Mouse (Mus musculus): ENCODE data around the gene Ahdc1. TPM values are rescaled to one million over a fixed set of nuclear protein-coding genes. Genes with fewer than 3 reads are reported as not detected.
"Not testable (repeated sequence)": the region's sequence is repeated elsewhere in the genome, so short reads cannot be mapped to it uniquely, and the experiment has no call there.

The Ahdc1 gene
- total and polyA plus RNA-seq, 3 experiments: 2.5 to 8.8 TPM; not detected in 1

GRCm38 (mm10) chr4:133094936-133095733 lies 84.1 kb downstream of the Ahdc1 start:
- no peak overlapping the region for H3K9ac ChIP-seq (ENCODE audit: control insufficient read depth, low read depth, low read length, poor library complexity, severe bottlenecking)

GRCm38 (mm10) chr4:133095734-133096065 lies 84.6 kb downstream of the Ahdc1 start:
- H3K27me3 ChIP-seq (ENCODE audit: control insufficient read depth in 1 of 2, insufficient read depth in 2 of 2, low read length in 2 of 2); H3K36me3 ChIP-seq (ENCODE audit: control insufficient read depth in 1 of 2, insufficient read depth in 2 of 2, low read length in 2 of 2); H3K27ac ChIP-seq (ENCODE audit: control insufficient read depth, low read depth, low read length); H3K9ac ChIP-seq (ENCODE audit: control insufficient read depth, low read depth, low read length, poor library complexity, severe bottlenecking); H3K4me3 ChIP-seq (ENCODE audit: control insufficient read depth in 1 of 2, insufficient read depth in 1 of 2, low read depth in 2 of 2, low read length in 2 of 2); H3K4me1 ChIP-seq (ENCODE audit: control insufficient read depth in 1 of 2, insufficient read depth in 2 of 2, low read length in 2 of 2); DNase-seq (ENCODE audit: low read depth, low spot score); H3K79me2 ChIP-seq (ENCODE audit: control insufficient read depth, insufficient read depth, low read length, poor library complexity); H3K9me3 ChIP-seq (replicated peaks; ENCODE audit: insufficient read depth, low read length): not testable (repeated sequence)

More at GRCm38 (mm10) chr4:133094936-133095733, 84.1 kb downstream of the Ahdc1 start:
- Histone ChIP-seq H3K79me2 (ENCODE audit: control insufficient read depth, insufficient read depth, low read length, poor library complexity) (no peaks in the 10 kb centered on the region), H3K4me1 (ENCODE audit: control insufficient read depth in 1 of 2, insufficient read depth in 2 of 2, low read length in 2 of 2) (peaks cover 0 to 7% of the 10 kb centered on the region in 2 experiments; a peak in 3 of 4 replicates), H3K36me3 (ENCODE audit: control insufficient read depth in 1 of 2, insufficient read depth in 2 of 2, low read length in 2 of 2) (peaks cover 0 to 3% of the 10 kb centered on the region in 2 experiments; a peak in 1 of 4 replicates), H3K27ac (ENCODE audit: control insufficient read depth, low read depth, low read length) (no peak overlapping the region), H3K4me3 (ENCODE audit: control insufficient read depth in 1 of 2, insufficient read depth in 1 of 2, low read depth in 2 of 2, low read length in 2 of 2) (no peak overlapping the region), H3K27me3 (ENCODE audit: control insufficient read depth in 1 of 2, insufficient read depth in 2 of 2, low read length in 2 of 2) (peaks cover 0 to 3% of the 10 kb centered on the region in 2 experiments; a peak in 2 of 4 replicates), H3K9me3 (replicated peaks; ENCODE audit: insufficient read depth, low read length) (no peaks in the 10 kb centered on the region)
- TF ChIP-seq POLR2A (IDR thresholded peaks at IDR 0.05; ENCODE audit: control insufficient read depth in 1 of 2, insufficient read depth in 1 of 2, low read depth in 1 of 2, low read length in 2 of 2, poor library complexity in 1 of 2): no peak
- no peak for TF ChIP-seq MAFK (IDR thresholded peaks at IDR 0.05; ENCODE audit: borderline replicate concordance, low read depth, low read length)
- no peak for TF ChIP-seq TBP (IDR thresholded peaks at IDR 0.05; ENCODE audit: low read depth, low read length)
- TF ChIP-seq ETS1 (IDR thresholded peaks at IDR 0.05; ENCODE audit: low read depth, low read length): no peak
- TF ChIP-seq MEF2A (IDR thresholded peaks at IDR 0.05; ENCODE audit: extremely low read depth, insufficient replicate concordance, low read depth, low read length, poor library complexity, severe bottlenecking): no peak
- TF ChIP-seq CHD2 (IDR thresholded peaks at IDR 0.05; ENCODE audit: low read length): no peak
- TF ChIP-seq POLR2AphosphoS5 (IDR thresholded peaks at IDR 0.05; ENCODE audit: borderline replicate concordance, low read depth, low read length): no peak
- TF ChIP-seq USF1 (IDR thresholded peaks at IDR 0.05; ENCODE audit: low read depth, low read length): no peak
- TF ChIP-seq UBTF (IDR thresholded peaks at IDR 0.05; ENCODE audit: borderline replicate concordance, insufficient read depth, low read depth, low read length): no peak
- no peak for TF ChIP-seq TAL1 (IDR thresholded peaks at IDR 0.05; ENCODE audit: low read length)
- TF ChIP-seq ELF1 (IDR thresholded peaks at IDR 0.05; ENCODE audit: low read depth, low read length): no peak
- no peak for TF ChIP-seq NELFE (IDR thresholded peaks at IDR 0.05; ENCODE audit: low read depth, low read length)
- TF ChIP-seq HCFC1 (IDR thresholded peaks at IDR 0.05; ENCODE audit: low read depth, low read length): no peak
- no peak for TF ChIP-seq RCOR1 (IDR thresholded peaks at IDR 0.05; ENCODE audit: low read depth, low read length)
- TF ChIP-seq ZMIZ1 (IDR thresholded peaks at IDR 0.05; ENCODE audit: low read depth, low read length): no peak
- TF ChIP-seq CHD1 (IDR thresholded peaks at IDR 0.05; ENCODE audit: low read depth, low read length): no peak
- TF ChIP-seq ZKSCAN1 (IDR thresholded peaks at IDR 0.05; ENCODE audit: low read depth, low read length): no peak
- TF ChIP-seq ZNF384 (IDR thresholded peaks at IDR 0.05; ENCODE audit: low read depth, low read length): no peak
- DNase-seq (ENCODE audit: low read depth, low spot score): no peak

- not testable (repeated sequence) for H3K36me3 ChIP-seq (ENCODE audit: control insufficient read depth in 1 of 2, insufficient read depth in 2 of 2, low read length in 2 of 2); H3K4me3 ChIP-seq (ENCODE audit: control insufficient read depth in 1 of 2, insufficient read depth in 1 of 2, low read depth in 2 of 2, low read length in 2 of 2); H3K27ac ChIP-seq (ENCODE audit: control insufficient read depth, low read depth, low read length); H3K4me1 ChIP-seq (ENCODE audit: control insufficient read depth in 1 of 2, insufficient read depth in 2 of 2, low read length in 2 of 2); H3K27me3 ChIP-seq (ENCODE audit: control insufficient read depth in 1 of 2, insufficient read depth in 2 of 2, low read length in 2 of 2); DNase-seq (ENCODE audit: low read depth, low spot score); H3K9me3 ChIP-seq (replicated peaks; ENCODE audit: insufficient read depth, low read length); H3K79me2 ChIP-seq (ENCODE audit: control insufficient read depth, insufficient read depth, low read length, poor library complexity); H3K9ac ChIP-seq (ENCODE audit: control insufficient read depth, low read depth, low read length, poor library complexity, severe bottlenecking)
Measured at GRCm38 (mm10) chr4:133096671-133097070, 85.6 kb downstream of the Ahdc1 start.

All from MEL (cell line).